Mouse (Mus musculus) Muller cell, postnatal 12 days (primary cell): Measurements from ENCODE around the gene Tomm5.
"Not testable (repeated sequence)": the region's sequence is repeated elsewhere in the genome, so short reads cannot be mapped to it uniquely, and the experiment has no call there.

Source experiments
- DNase-seq: peaks from one replicate; pipeline ENCODE4 v3.0.0-alpha.2; 2015; ENCODE audit errors: inconsistent ontology term

Tomm5 gene

GRCm38 (mm10) chr4:45066036-45066730 is 41.7 kb downstream of the Tomm5 start:
- DNase-seq, result no peak

GRCm38 (mm10) chr4:45064577-45064976 is 43.3 kb downstream of the Tomm5 start:
- no peak for DNase-seq

GRCm38 (mm10) chr4:45063836-45064235 is 44.1 kb downstream of the Tomm5 start:
- not testable (repeated sequence) for DNase-seq

- no peak for DNase-seq
Measured at GRCm38 (mm10) chr4:45055451-45055850, 52.5 kb downstream of the Tomm5 start.
